Mouse (Mus musculus) lung, postnatal 0 days (tissue): ENCODE results near the gene Rab31.

Experiments used
- CTCF ChIP-seq: IDR thresholded peaks from 2 replicates; pipeline ENCODE4 v1.5.1; 2016; ENCODE audit warnings: antibody characterized with exemption, mild to moderate bottlenecking
- EP300 ChIP-seq: IDR thresholded peaks from 2 replicates; pipeline ENCODE4 v1.6.1; 2016; ENCODE audit warnings: antibody characterized with exemption, mild to moderate bottlenecking, control low read depth

DNA sequence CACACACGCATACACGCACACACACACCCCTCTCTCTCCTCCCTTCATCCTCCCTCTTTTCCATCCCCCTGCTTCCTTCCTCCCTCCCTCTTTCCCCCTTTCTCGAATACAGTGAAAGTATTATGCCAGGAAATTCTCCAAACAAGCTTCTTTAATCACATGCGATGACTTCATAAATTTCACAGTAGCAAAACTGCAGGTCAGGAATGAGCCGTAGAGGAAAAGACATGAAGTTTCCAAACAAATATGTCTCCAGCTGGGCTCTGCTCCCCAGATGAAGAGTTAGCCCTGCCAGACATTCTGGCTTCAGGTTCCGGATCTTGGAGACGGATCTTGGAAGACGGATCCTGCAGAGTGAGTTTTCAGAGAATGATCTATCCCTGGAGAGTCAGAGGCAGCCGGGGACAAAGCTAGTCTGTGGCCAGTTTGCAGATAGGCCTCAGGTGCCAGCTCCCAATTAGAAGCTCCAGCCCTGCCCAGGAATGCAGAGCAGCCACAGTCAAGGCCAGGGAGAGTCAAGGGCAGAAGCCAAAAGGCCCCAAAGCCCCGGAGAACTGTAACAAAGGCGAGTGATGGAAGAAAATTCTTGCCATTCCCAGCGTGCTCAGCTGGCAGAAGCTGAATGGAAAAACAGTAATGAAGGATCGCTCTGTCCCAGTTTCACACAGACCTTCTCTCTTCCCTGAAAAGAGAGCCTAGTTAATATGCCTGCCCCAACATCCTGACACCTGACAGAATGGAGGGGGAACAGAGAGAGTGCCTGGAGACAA is 70.6 kb downstream of the Rab31 start:
- TF ChIP-seq CTCF (no peak), EP300 (no peak)
